Mouse (Mus musculus) neural tube, embryonic 11.5 days (tissue): ENCODE data around the gene Rab31. TPM values are rescaled to one million over a fixed set of nuclear protein-coding genes. Genes with fewer than 3 reads are reported as not detected.

ENCODE experiments used
- ATAC-seq: fragments of 200-750 bp; cut with Nextera tagmentation; 2 replicates; pipeline ENCODE4 v1.8.0; 2017; ENCODE audit warnings: moderate number of reproducible peaks, mild to moderate bottlenecking, moderate TSS enrichment, moderate library complexity; ENCODE audit not compliant: insufficient read depth, low FRiP score, low TSS enrichment
- DNase-seq: peaks from one replicate; pipeline ENCODE4 v3.0.0-alpha.2; 2015; ENCODE audit warnings: low spot score
- H3K27ac ChIP-seq: fragments of 300-500 bp; sonication (generic); 2 replicates; pipeline ENCODE4 v1.5.1; 2014; ENCODE audit warnings: low read depth, mild to moderate bottlenecking, low read length
- H3K27me3 ChIP-seq: fragments of 300-500 bp; sonication (generic); 2 replicates; pipeline ENCODE4 v1.6.1; 2014; ENCODE audit warnings: mild to moderate bottlenecking, low read length, mixed read lengths; ENCODE audit not compliant: control insufficient read depth, insufficient read depth
- H3K36me3 ChIP-seq: fragments of 300-500 bp; sonication (generic); 2 replicates; pipeline ENCODE4 v1.6.1; 2014; ENCODE audit warnings: mild to moderate bottlenecking, low read length, moderate library complexity, mixed read lengths; ENCODE audit not compliant: control insufficient read depth, insufficient read depth
- H3K4me1 ChIP-seq: fragments of 300-500 bp; sonication (generic); 2 replicates; pipeline ENCODE4 v1.6.1; 2014; ENCODE audit warnings: low read length, mixed read lengths; ENCODE audit not compliant: control insufficient read depth, insufficient read depth
- H3K4me2 ChIP-seq: fragments of 300-500 bp; sonication (generic); 2 replicates; pipeline ENCODE4 v1.6.1; 2014; ENCODE audit warnings: low read depth, mild to moderate bottlenecking, moderate library complexity
- H3K4me3 ChIP-seq: fragments of 300-500 bp; sonication (generic); 2 replicates; pipeline ENCODE4 v1.5.1; 2014; ENCODE audit warnings: low read depth, low read length
- H3K9ac ChIP-seq: fragments of 300-500 bp; sonication (generic); 2 replicates; pipeline ENCODE4 v1.6.1; 2014; ENCODE audit warnings: mild to moderate bottlenecking, low read length
- H3K9me3 ChIP-seq: fragments of 300-500 bp; sonication (generic); 2 replicates; pipeline ENCODE4 v1.6.1; 2016; ENCODE audit warnings: low read length; ENCODE audit not compliant: control insufficient read depth
- WGBS: fragments of 180-500 bp; shearing (Covaris S2); extraction: QIAGEN DNeasy Blood & Tissue Kit; methylation state at CpG from one replicate; pipeline ENCODE4 v1.1.7; 2014; 5-methylcytosine and 5-hydroxymethylcytosine counted together
- polyA plus RNA-seq: library from polyadenylated mRNA; unstranded; fragments of >200 nt; fragmentation: Nextera tagmentation; extraction: Ambion mirVana; gene quantifications from 2 replicates; pipeline ENCODE4 v1.2.1, GENCODE M21; 2014

Gene Rab31
- polyA plus RNA-seq, 1 experiment from 2014 or later, result 84.7 TPM

DNA sequence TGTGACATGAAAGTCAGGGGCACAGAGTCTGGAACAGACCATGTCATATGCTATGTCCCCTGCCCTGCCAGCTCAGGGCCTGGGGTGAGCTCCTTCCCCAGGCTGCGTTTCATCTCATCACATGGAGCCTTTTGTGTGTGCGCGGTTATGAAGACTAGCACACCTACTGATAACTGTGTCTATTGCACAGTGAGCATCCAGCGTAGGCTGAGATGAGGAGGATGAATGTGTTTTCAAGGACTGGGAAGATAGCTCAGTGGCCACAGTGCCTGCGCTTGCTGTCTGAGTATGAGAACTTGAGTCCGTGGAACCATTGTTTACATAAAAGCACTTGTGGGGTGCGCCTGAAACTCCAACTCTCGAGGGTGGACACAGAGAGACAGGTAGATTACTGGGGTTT lies 96.0 kb downstream of the Rab31 start:
- Histone ChIP-seq H3K4me3 (no peak overlapping the region), H3K4me2 (no peak overlapping the region), H3K36me3 (no peaks in the 10 kb centered on the region), H3K9ac (no peak overlapping the region), H3K27ac (no peak overlapping the region), H3K27me3 (no peaks in the 10 kb centered on the region), H3K4me1 (no peaks in the 10 kb centered on the region), H3K9me3 (no peaks in the 10 kb centered on the region)
- WGBS, result 92% methylated on average over 8 of the region's 8 CpGs
- DNase-seq (no peak), ATAC-seq (no peak)

DNA sequence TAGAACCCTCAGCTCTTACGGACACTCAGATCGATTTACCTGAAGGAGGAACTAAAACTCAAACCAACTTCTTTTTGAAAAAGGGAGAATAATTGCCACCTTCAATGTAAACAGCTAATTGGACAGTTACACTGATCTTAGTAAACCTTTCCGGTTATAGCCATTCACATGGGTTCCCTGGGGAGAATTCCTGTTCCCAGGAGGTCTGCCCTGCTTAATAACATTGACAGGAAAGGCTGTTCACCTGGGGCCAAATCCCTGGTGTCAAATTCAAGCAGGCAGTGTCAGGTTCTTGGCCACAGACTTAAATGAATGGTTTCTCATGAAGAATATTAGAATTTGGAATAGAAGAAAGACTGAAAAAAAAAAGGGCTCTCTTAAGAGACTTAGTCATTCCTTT lies 96.6 kb downstream of the Rab31 start:
- H3K4me2 ChIP-seq, result no peak overlapping the region
- 85% methylated on average over 3 of the region's 3 CpGs for WGBS

DNA sequence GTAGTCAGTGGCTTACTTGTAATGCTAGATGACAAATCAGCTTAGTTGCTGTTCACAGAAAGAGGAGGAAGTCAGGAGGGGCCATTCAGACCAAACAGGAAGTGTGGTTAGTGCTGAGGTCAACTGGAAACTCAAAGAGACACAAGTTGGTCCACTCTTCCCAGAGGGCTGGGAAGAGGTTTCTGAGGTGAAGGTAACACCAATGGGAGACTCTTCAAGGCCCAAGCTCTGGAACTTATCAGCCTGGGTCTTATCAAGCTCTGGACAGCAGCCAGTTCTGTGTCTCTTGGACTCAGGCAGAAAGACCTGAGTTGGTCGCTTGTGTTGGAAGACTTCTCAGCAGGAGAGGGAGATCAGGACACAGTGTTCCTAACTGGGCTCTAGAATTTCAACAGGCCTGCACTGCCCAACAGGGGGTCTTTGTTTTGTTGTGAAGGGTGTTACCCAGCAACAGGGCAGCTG lies 97.8 kb downstream of the Rab31 start:
- H3K4me3 ChIP-seq, result no peak overlapping the region
- no peaks in the 10 kb centered on the region for H3K27me3 ChIP-seq
- ATAC-seq, result no peak
- DNase-seq, result no peak
- no peaks in the 10 kb centered on the region for H3K9me3 ChIP-seq
- no peak overlapping the region for H3K9ac ChIP-seq
- H3K36me3 ChIP-seq, result no peaks in the 10 kb centered on the region
- 43% methylated on average over 1 of the region's 1 CpGs for WGBS
- no peaks in the 10 kb centered on the region for H3K4me1 ChIP-seq
- H3K4me2 ChIP-seq, result no peak overlapping the region
- H3K27ac ChIP-seq, result no peak overlapping the region

More for the DNA sequence above, 96.6 kb downstream of the Rab31 start:
- Histone ChIP-seq H3K9ac (no peak overlapping the region), H3K27me3 (no peaks in the 10 kb centered on the region), H3K27ac (no peak overlapping the region), H3K4me1 (no peaks in the 10 kb centered on the region), H3K36me3 (no peaks in the 10 kb centered on the region), H3K9me3 (no peaks in the 10 kb centered on the region), H3K4me3 (no peak overlapping the region)
- DNase-seq (no peak), ATAC-seq (no peak)

DNA sequence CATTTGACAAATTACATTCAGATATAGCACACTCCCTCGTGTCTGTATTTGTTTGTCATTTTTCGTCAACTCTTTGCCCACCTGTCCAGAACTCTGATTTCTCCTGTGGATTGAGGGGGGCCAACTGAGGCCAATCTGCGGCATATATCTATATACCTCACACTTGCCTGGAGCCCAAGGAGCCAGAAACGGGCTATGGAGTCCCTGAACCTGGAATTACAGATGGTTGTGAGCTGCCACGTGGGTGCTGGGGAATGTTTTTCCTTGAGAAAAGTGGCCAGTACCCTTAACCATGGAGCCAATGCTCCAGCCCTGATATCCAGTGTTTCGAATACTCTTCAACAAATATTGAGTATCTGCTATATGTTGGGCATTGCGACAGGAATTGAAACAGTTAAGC lies 99.6 kb downstream of the Rab31 start:
- Histone ChIP-seq H3K9me3 (no peaks in the 10 kb centered on the region), H3K27ac (no peak overlapping the region)
- ATAC-seq, result no peak

DNA sequence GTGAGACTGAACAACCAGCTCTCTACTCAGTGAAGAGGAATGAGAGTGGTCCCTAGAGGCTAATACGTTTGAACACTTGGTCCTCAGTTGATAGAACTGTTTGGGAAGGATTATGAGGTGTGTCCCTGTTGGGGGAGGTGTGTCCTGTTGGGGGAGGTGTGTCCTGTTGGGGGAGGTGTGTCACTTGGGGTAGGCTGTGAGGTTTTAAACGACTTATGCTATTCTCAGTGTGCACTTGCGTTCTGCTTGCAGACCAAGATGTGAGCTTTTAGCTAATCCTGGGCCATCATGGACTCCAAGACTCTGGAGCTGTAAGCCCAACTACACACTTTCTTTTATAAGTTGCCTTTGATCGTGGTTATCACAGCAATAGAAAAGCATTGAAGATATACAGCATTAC lies 103.5 kb downstream of the Rab31 start:
- Histone ChIP-seq H3K9ac (no peak overlapping the region), H3K4me3 (no peak overlapping the region), H3K4me2 (no peak overlapping the region), H3K9me3 (no peaks in the 10 kb centered on the region), H3K27ac (no peak overlapping the region), H3K27me3 (no peaks in the 10 kb centered on the region), H3K4me1 (no peaks in the 10 kb centered on the region), H3K36me3 (no peaks in the 10 kb centered on the region)
- no peak for DNase-seq
- ATAC-seq, result no peak
- WGBS, result 84% methylated on average over 4 of the region's 4 CpGs

More for the DNA sequence above, 99.6 kb downstream of the Rab31 start:
- 91% methylated on average over 7 of the region's 7 CpGs for WGBS
- Histone ChIP-seq H3K4me3 (no peak overlapping the region), H3K36me3 (no peaks in the 10 kb centered on the region), H3K4me1 (no peaks in the 10 kb centered on the region), H3K4me2 (no peak overlapping the region), H3K9ac (no peak overlapping the region), H3K27me3 (no peaks in the 10 kb centered on the region)
- DNase-seq, result no peak

DNA sequence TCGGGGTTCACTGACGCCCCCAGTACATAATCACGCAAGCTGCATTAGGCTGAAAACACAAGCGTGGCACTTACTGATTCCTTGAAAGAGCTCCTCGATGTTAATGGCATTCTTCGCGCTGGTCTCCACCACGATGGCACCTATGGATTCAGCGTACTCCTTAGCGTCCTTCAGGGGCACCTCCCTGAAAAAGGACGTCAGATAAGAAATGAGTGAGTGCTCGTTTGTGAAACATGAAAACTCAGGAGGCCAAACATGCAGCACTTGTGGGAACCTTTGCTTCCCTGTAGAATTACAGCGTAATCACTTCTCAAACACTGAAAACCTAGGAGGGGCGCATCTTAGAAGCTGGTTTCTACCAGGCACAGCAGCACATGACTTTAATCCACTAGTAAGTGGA lies 104.8 kb downstream of the Rab31 start:
- Histone ChIP-seq H3K4me3 (no peak overlapping the region), H3K9ac (no peak overlapping the region), H3K9me3 (no peaks in the 10 kb centered on the region), H3K4me1 (no peaks in the 10 kb centered on the region), H3K27ac (no peak overlapping the region), H3K36me3 (no peaks in the 10 kb centered on the region), H3K27me3 (no peaks in the 10 kb centered on the region), H3K4me2 (no peak overlapping the region)
- 88% methylated on average over 14 of the region's 14 CpGs for WGBS
- ATAC-seq (no peak), DNase-seq (no peak)

DNA sequence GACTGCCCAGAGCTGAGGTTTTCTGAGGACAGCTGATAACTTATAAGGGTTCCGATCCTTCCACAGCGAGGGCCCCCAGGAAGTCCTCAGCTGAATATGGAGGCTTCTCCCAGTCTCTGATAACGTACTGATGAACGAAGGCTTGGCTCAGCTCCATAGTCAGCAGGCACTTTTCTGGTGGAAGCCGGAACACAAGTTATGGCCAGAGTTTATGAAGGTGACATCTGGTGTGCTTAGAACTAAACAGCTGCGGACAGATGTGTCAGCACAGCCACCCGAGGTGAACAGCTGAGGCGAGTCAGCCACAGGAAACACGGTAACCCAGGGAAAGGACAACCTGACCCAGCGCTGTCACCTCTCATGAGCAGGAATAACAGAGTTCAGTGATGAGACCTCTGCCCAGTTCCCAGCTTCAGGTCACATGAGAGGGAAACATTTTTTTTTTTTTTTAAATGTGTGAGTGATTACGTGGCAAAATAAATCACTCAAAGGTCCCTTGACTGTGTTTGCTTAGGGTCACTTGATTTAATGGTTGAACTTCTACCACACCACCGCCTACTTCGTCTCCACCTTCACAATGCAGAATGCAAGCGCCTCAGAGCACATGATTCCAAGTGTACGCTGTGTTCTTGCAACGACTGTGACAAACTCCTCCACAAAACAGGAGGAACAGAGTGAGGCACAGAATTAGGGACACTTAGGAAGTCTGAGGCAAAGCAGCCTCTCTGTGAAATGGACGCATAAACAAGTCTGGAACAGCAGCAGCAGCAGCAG lies 106.0 kb downstream of the Rab31 start:
- no peak for ATAC-seq
- H3K4me1 ChIP-seq, result no peaks in the 10 kb centered on the region
- no peak for DNase-seq
- H3K36me3 ChIP-seq, result no peaks in the 10 kb centered on the region
- 65% methylated on average over 17 of the region's 17 CpGs for WGBS
- H3K27ac ChIP-seq, result no peak overlapping the region
- H3K9me3 ChIP-seq, result no peaks in the 10 kb centered on the region
- no peak overlapping the region for H3K9ac ChIP-seq
- H3K27me3 ChIP-seq, result no peaks in the 10 kb centered on the region
- no peak overlapping the region for H3K4me3 ChIP-seq
- no peak overlapping the region for H3K4me2 ChIP-seq

DNA sequence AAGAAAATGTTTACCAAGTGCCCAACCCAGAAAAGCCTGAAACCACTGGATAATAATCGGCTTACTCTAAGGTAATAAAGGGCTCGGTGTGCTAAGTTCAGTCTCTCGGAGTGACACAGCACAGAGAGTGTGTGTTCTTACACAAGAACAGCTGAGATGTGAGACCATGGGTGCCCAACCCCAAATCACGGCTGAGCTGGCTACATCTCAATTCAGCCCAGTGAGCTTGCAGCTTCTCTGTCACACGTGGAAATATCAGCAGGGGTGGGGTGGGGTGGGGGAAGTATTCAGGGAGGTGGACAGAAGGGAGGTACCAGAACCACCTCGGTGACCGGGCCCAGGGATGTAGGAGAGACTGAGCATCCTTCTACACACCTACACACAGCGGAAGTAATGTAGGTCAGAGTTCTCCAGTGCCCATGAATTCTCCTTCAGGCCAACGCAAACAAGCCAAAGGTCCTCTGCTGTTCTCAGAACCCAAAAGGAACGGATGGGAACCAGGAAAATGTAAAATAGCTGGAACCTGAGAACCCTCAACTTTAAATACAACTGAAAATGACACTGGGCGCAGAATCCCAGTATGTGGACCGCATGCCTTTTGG lies 106.7 kb downstream of the Rab31 start:
- H3K4me1 ChIP-seq, result no peaks in the 10 kb centered on the region
- no peaks in the 10 kb centered on the region for H3K27me3 ChIP-seq
- no peak overlapping the region for H3K9ac ChIP-seq
- DNase-seq, result no peak
- H3K27ac ChIP-seq, result no peak overlapping the region
- no peak overlapping the region for H3K4me2 ChIP-seq
- no peak for ATAC-seq
- H3K4me3 ChIP-seq, result no peak overlapping the region
- 93% methylated on average over 12 of the region's 12 CpGs for WGBS
- no peaks in the 10 kb centered on the region for H3K36me3 ChIP-seq
- no peaks in the 10 kb centered on the region for H3K9me3 ChIP-seq
